Mouse (Mus musculus): ENCODE results near the gene Cdkn2d.
"Not testable (repeated sequence)": the region's sequence is repeated elsewhere in the genome, so short reads cannot be mapped to it uniquely, and the experiment has no call there.

DNA sequence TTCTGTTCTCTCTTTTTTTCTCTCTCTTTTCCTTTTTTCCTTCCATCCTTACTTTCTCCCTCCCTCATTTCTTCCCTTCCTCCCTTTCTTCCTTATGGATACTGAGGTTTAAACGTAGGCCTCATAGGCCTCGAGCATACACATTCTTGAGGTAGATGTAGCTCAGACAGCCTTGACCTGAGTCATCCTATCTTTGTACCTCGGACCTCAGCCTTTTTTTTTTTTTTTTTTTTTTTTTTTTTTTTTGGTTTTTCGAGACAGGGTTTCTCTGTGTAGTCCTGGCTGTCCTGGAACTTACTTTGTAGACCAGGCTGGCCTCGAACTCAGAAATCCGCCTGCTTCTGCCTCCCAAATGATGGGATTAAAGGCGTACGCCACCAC lies 31.7 kb upstream of the Cdkn2d start:
- TF ChIP-seq CTCF (conservative IDR thresholded peaks at IDR 0.05; ENCODE audit: insufficient read depth, insufficient read length, low read depth, low read length); POLR2A (IDR thresholded peaks at IDR 0.05; ENCODE audit: low read depth, low read length): not testable (repeated sequence)

Measured in kidney, adult 2 months (tissue).